In genomic region chr5:46573280-46573670, GRCm38 (mm10) we compare ENCODE assay signal across 12 mouse cellular contexts.
DNase-seq lines count a peak whose midpoint lies in the region; ATAC-seq and TF ChIP-seq lines count a peak whose summit lies in the region.
"Had no signal": no experiment of that assay in that cellular context is flagged by ENCODE, and none has a peak within 500 bp of the region (broad histone marks: within the 10 kb centered on the region; RNA-seq: fewer than 3 reads in every experiment).

No protein-coding gene starts in this region.

- TF ChIP-seq EP300 in lung, postnatal 0 days (IDR thresholded peaks at IDR 0.05), result no peak

- no peak for DNase-seq in hindbrain, embryonic 14.5 days (ENCODE audit: low spot score)
- no peak for DNase-seq in lung, postnatal 0 days (ENCODE audit: low spot score)
- peak; percentile 31 for DNase-seq in embryo, embryonic 10.5 days (ENCODE audit: low spot score)
- DNase-seq in hindbrain, postnatal 0 days (ENCODE audit: low spot score), result peak; percentile 21
- no peak for DNase-seq in spleen, postnatal 4 days (ENCODE audit: low spot score in 2 of 2)
- DNase-seq: lung, adult 2 months; spleen, adult 18-20 months had no signal

- no peak for TF ChIP-seq CTCF in lung, postnatal 0 days (IDR thresholded peaks at IDR 0.05)
- no peak for TF ChIP-seq CTCF in hindbrain, postnatal 0 days (IDR thresholded peaks at IDR 0.05; ENCODE audit: low read depth)

- no peak overlapping the region for H3K9ac ChIP-seq in hindbrain, embryonic 15.5 days
- H3K9ac ChIP-seq in hindbrain, embryonic 14.5 days, result no peak overlapping the region
- no peak overlapping the region for H3K9ac ChIP-seq in lung, embryonic 15.5 days
- H3K9ac ChIP-seq in lung, postnatal 0 days (replicated peaks; ENCODE audit: low read depth), result no peak overlapping the region
- no peak overlapping the region for H3K9ac ChIP-seq in hindbrain, postnatal 0 days (replicated peaks; ENCODE audit: low read length)
- H3K9ac ChIP-seq: embryonic facial prominence, embryonic 13.5 days; forebrain, embryonic 15.5 days had no signal

- 0 out of 2 replicates have a peak, but pooled peaks have one; percentile 48 for ATAC-seq in hindbrain, embryonic 15.5 days (ENCODE audit: low FRiP score, low read depth)
- ATAC-seq in hindbrain, embryonic 14.5 days (ENCODE audit: low FRiP score), result no peak
- peak; percentile 44 for ATAC-seq in lung, embryonic 15.5 days (ENCODE audit: borderline replicate concordance, extremely low read depth, low FRiP score, low TSS enrichment)
- ATAC-seq in lung, postnatal 0 days, result no peak
- peak; percentile 51; the same call in 1 of the 2 replicates for ATAC-seq in hindbrain, postnatal 0 days
- ATAC-seq: forebrain, embryonic 15.5 days had no signal

- no peak overlapping the region for H3K4me2 ChIP-seq in hindbrain, embryonic 15.5 days
- no peak overlapping the region for H3K4me2 ChIP-seq in hindbrain, embryonic 14.5 days (replicated peaks)
- H3K4me2 ChIP-seq in lung, embryonic 15.5 days, result no peak overlapping the region
- no peak overlapping the region for H3K4me2 ChIP-seq in lung, postnatal 0 days (replicated peaks; ENCODE audit: low read depth, low read length)
- peak overlapping the region; percentile 10; the same call in 1 of the 2 replicates for H3K4me2 ChIP-seq in hindbrain, postnatal 0 days (ENCODE audit: low read depth, low read length)
- H3K4me2 ChIP-seq: embryonic facial prominence, embryonic 13.5 days; forebrain, embryonic 15.5 days; heart, embryonic 11.5 days had no signal

- no peak overlapping the region for H3K27ac ChIP-seq in hindbrain, embryonic 15.5 days (replicated peaks)
- no peak overlapping the region for H3K27ac ChIP-seq in hindbrain, embryonic 14.5 days
- peak overlapping the region; percentile 34 for H3K27ac ChIP-seq in lung, embryonic 15.5 days
- no peak overlapping the region for H3K27ac ChIP-seq in lung, postnatal 0 days (ENCODE audit: low read length)
- H3K27ac ChIP-seq in hindbrain, postnatal 0 days, result peak overlapping the region; percentile 36; the same call in 1 of the 2 replicates
- H3K27ac ChIP-seq: embryonic facial prominence, embryonic 13.5 days; forebrain, embryonic 15.5 days had no signal

- no peaks in the 10 kb centered on the region for H3K27me3 ChIP-seq in hindbrain, embryonic 15.5 days
- no peaks in the 10 kb centered on the region for H3K27me3 ChIP-seq in hindbrain, embryonic 14.5 days (ENCODE audit: control insufficient read depth, insufficient read depth, low read length)
- no peaks in the 10 kb centered on the region for H3K27me3 ChIP-seq in lung, embryonic 15.5 days
- H3K27me3 ChIP-seq in lung, postnatal 0 days (replicated peaks; ENCODE audit: insufficient read depth, low read length), result no peaks in the 10 kb centered on the region
- H3K27me3 ChIP-seq in hindbrain, postnatal 0 days (ENCODE audit: insufficient read depth, low read length), result no peaks in the 10 kb centered on the region
- H3K27me3 ChIP-seq: embryonic facial prominence, embryonic 13.5 days; forebrain, embryonic 15.5 days had no signal

- 0 out of 2 replicates have a peak, but pooled peaks cover 3% of the 10 kb centered on the region for H3K4me1 ChIP-seq in hindbrain, embryonic 15.5 days (replicated peaks)
- no peaks in the 10 kb centered on the region for H3K4me1 ChIP-seq in hindbrain, embryonic 14.5 days (replicated peaks; ENCODE audit: control insufficient read depth, insufficient read depth, low read length)
- H3K4me1 ChIP-seq in lung, embryonic 15.5 days, result no peaks in the 10 kb centered on the region
- no peaks in the 10 kb centered on the region for H3K4me1 ChIP-seq in lung, postnatal 0 days (ENCODE audit: insufficient read depth, low read depth, low read length)
- H3K4me1 ChIP-seq in hindbrain, postnatal 0 days (ENCODE audit: insufficient read depth, low read length), result no peaks in the 10 kb centered on the region; the same call in 1 of the 2 replicates
- H3K4me1 ChIP-seq: embryonic facial prominence, embryonic 13.5 days had no signal

- H3K36me3 ChIP-seq in hindbrain, embryonic 15.5 days, result no peaks in the 10 kb centered on the region
- no peaks in the 10 kb centered on the region for H3K36me3 ChIP-seq in hindbrain, embryonic 14.5 days (replicated peaks; ENCODE audit: control insufficient read depth, insufficient read depth)
- H3K36me3 ChIP-seq in lung, embryonic 15.5 days, result no peaks in the 10 kb centered on the region
- no peaks in the 10 kb centered on the region for H3K36me3 ChIP-seq in lung, postnatal 0 days (ENCODE audit: insufficient read depth, low read length)
- no peaks in the 10 kb centered on the region for H3K36me3 ChIP-seq in hindbrain, postnatal 0 days (ENCODE audit: insufficient read depth, low read length)
- H3K36me3 ChIP-seq: embryonic facial prominence, embryonic 13.5 days; forebrain, embryonic 15.5 days had no signal

- no peaks in the 10 kb centered on the region for H3K9me3 ChIP-seq in hindbrain, embryonic 15.5 days
- H3K9me3 ChIP-seq in hindbrain, embryonic 14.5 days (ENCODE audit: control insufficient read depth, low read length), result no peaks in the 10 kb centered on the region
- no peaks in the 10 kb centered on the region for H3K9me3 ChIP-seq in lung, embryonic 15.5 days
- no peaks in the 10 kb centered on the region for H3K9me3 ChIP-seq in lung, postnatal 0 days (ENCODE audit: low read length)
- H3K9me3 ChIP-seq in hindbrain, postnatal 0 days (ENCODE audit: low read length), result no peaks in the 10 kb centered on the region
- H3K9me3 ChIP-seq: embryonic facial prominence, embryonic 13.5 days; forebrain, embryonic 15.5 days had no signal

- 47% methylated on average over 7 of the region's 7 CpGs for WGBS in hindbrain, embryonic 15.5 days
- WGBS in hindbrain, embryonic 14.5 days, result 49% methylated on average over 7 of the region's 7 CpGs
- 50% methylated on average over 7 of the region's 7 CpGs for WGBS in lung, embryonic 15.5 days
- WGBS in lung, postnatal 0 days, result 57% methylated on average over 7 of the region's 7 CpGs
- 33% methylated on average over 7 of the region's 7 CpGs for WGBS in hindbrain, postnatal 0 days

- H3K4me3 ChIP-seq in hindbrain, embryonic 15.5 days, result no peak overlapping the region
- H3K4me3 ChIP-seq in hindbrain, embryonic 14.5 days (replicated peaks; ENCODE audit: low read length), result no peak overlapping the region
- H3K4me3 ChIP-seq in lung, embryonic 15.5 days, result no peak overlapping the region
- H3K4me3 ChIP-seq in lung, postnatal 0 days (ENCODE audit: low read depth, low read length), result no peak overlapping the region
- H3K4me3 ChIP-seq in hindbrain, postnatal 0 days (ENCODE audit: low read length), result no peak overlapping the region
- H3K4me3 ChIP-seq: embryonic facial prominence, embryonic 13.5 days; forebrain, embryonic 15.5 days had no signal

Comparison
In these comparisons a context has a peak if more than half of its experiments do, and no peak if none do; other contexts are left out.
1. ATAC-seq: peak in hindbrain, embryonic 15.5 days (single experiment), lung, embryonic 15.5 days (single experiment) and hindbrain, postnatal 0 days (single experiment); none in hindbrain, embryonic 14.5 days (single experiment) and lung, postnatal 0 days (single experiment).
2. H3K27ac ChIP-seq: peak in lung, embryonic 15.5 days (single experiment) and hindbrain, postnatal 0 days (single experiment); none in hindbrain, embryonic 15.5 days (single experiment), hindbrain, embryonic 14.5 days (single experiment) and lung, postnatal 0 days (single experiment).
3. DNase-seq: peak in embryo, embryonic 10.5 days (single experiment) and hindbrain, postnatal 0 days (single experiment); none in hindbrain, embryonic 14.5 days (single experiment), lung, postnatal 0 days (single experiment) and spleen, postnatal 4 days (0 of 2).